Mouse (Mus musculus): ENCODE measurements around the gene Gm12216.

- no peak for TF ChIP-seq CHD2 (IDR thresholded peaks at IDR 0.05; ENCODE audit: low read depth, low read length)
- TF ChIP-seq ZNF384 (IDR thresholded peaks at IDR 0.05; ENCODE audit: low read depth, low read length): no peak
- no peak for TF ChIP-seq ZC3H11A (IDR thresholded peaks at IDR 0.05; ENCODE audit: borderline replicate concordance, low read depth, low read length)
- TF ChIP-seq HCFC1 (IDR thresholded peaks at IDR 0.05; ENCODE audit: borderline replicate concordance, insufficient read depth, low read length): no peak
- TF ChIP-seq MAFK (IDR thresholded peaks at IDR 0.05; ENCODE audit: insufficient read depth, low read depth, low read length): no peak
These were observed 109.8 kb downstream of the Gm12216 start for GRCm38 (mm10) chr11:53749306-53749705.

All from ES-E14 (cell line).